Mouse (Mus musculus) neutrophil, adult 5-6 weeks (primary cell): ENCODE results near the gene Efna2. TPM values are rescaled to one million over a fixed set of nuclear protein-coding genes. Genes with fewer than 3 reads are reported as not detected.

Source experiments
- ATAC-seq: fragments of 151-379, 151-347 bp; 2 replicates; pipeline ENCODE4 v1.8.0; 2017; ENCODE audit warnings: mild to moderate bottlenecking, moderate TSS enrichment; ENCODE audit not compliant: insufficient number of reproducible peaks, poor library complexity, low FRiP score, severe bottlenecking; ENCODE audit errors: extremely low read depth
- total RNA-seq: library from RNA; stranded (forward); fragments of 200-1000 nt; gene quantifications from 2 replicates; pipeline ENCODE4 v1.2.3, GENCODE M21; 2017

Gene Efna2
- 0.49 TPM in 1 of 2 replicates, not detected in the other for total RNA-seq

GRCm38 (mm10) chr10:80179068-80180051 lies at the start of gene Efna2:
Gene Efna2 (plus strand): TSS chr10:80179482.
- ATAC-seq, result no peak

GRCm38 (mm10) chr10:80129846-80130245 lies 49.4 kb upstream of the Efna2 start:
- no peak for ATAC-seq

GRCm38 (mm10) chr10:80130403-80131031 lies 48.8 kb upstream of the Efna2 start:
- no peak for ATAC-seq

- no peak for ATAC-seq
Measured at GRCm38 (mm10) chr10:80131316-80131951, 47.8 kb upstream of the Efna2 start.

- ATAC-seq, result no peak
Measured at GRCm38 (mm10) chr10:80131952-80132350, 47.3 kb upstream of the Efna2 start.

- peak; percentile 38 for ATAC-seq
Measured at GRCm38 (mm10) chr10:80133226-80133849, 45.9 kb upstream of the Efna2 start.

GRCm38 (mm10) chr10:80134421-80134820 lies 44.9 kb upstream of the Efna2 start:
- ATAC-seq, result no peak

GRCm38 (mm10) chr10:80135161-80135560 lies 44.1 kb upstream of the Efna2 start:
- ATAC-seq, result no peak

GRCm38 (mm10) chr10:80135641-80136040 lies 43.6 kb upstream of the Efna2 start:
- ATAC-seq, result no peak

- no peak for ATAC-seq
Measured at GRCm38 (mm10) chr10:80136179-80136951, 42.9 kb upstream of the Efna2 start.

- no peak for ATAC-seq
Measured at GRCm38 (mm10) chr10:80136952-80137625, 42.2 kb upstream of the Efna2 start.

- ATAC-seq, result no peak
Measured at GRCm38 (mm10) chr10:80137626-80138552, 41.4 kb upstream of the Efna2 start.

GRCm38 (mm10) chr10:80138553-80139438 lies 40.5 kb upstream of the Efna2 start, which contains the start of gene Atp5d:
Gene Atp5d (plus strand): TSS chr10:80138632.
- ATAC-seq, result no peak

GRCm38 (mm10) chr10:80139439-80139775 lies 39.9 kb upstream of the Efna2 start:
- ATAC-seq, result no peak

- no peak for ATAC-seq
Measured at GRCm38 (mm10) chr10:80139975-80140665, 39.2 kb upstream of the Efna2 start.

GRCm38 (mm10) chr10:80140666-80141035 lies 38.6 kb upstream of the Efna2 start, which contains the start of gene Cbarp:
Gene Cbarp (minus strand): TSS chr10:80140835.
- no peak for ATAC-seq
